Mouse (Mus musculus): ENCODE data around the gene Zbtb5. TPM values are rescaled to one million over a fixed set of nuclear protein-coding genes. Genes with fewer than 3 reads are reported as not detected.
A peak's percentile ranks its signal among the peaks of the same experiment; 100 is the strongest.

Gene Zbtb5
- polyA plus RNA-seq, 1 experiment from 2014 or later, result 23.0 TPM

DNA sequence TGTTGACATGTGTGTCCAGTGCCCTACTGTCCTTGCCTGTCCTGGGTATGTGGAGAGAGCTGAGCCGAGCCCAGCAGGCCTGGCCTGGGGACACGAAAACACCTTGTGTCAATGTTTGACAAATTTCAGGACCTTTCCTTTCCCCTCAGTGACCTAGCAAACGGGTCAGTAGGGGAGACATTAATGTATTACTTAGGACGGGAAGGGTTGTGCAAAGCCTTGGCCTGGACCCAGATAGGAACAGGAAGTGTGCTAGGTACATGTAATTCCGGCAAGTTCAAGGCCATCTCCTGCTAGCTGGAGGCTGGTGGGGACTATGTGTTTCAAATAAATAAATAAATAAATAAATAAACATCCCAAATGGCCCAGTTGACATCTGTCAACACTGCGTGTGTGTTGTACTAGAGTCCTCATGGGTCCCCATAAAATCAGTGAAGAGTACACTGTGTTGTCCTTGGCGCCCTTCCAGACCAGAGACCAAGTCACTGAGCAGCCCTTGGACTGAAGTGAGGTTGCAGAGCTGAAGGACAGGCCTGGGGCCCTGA is 32.3 kb downstream of the Zbtb5 start:
- peaks cover 45% of the 10 kb centered on the region for H3K4me1 ChIP-seq
- H3K9ac ChIP-seq, result no peak overlapping the region
- WGBS, result 39% methylated on average over 7 of the region's 7 CpGs
- H3K27me3 ChIP-seq, result no peaks in the 10 kb centered on the region
- H3K27ac ChIP-seq, result peak overlapping the region; percentile 89; the same call in 1 of the 2 replicates
- H3K9me3 ChIP-seq (replicated peaks), result no peaks in the 10 kb centered on the region
- no peak overlapping the region for H3K4me2 ChIP-seq
- H3K36me3 ChIP-seq, result peaks cover 9% of the 10 kb centered on the region
- peak; percentile 27 for ATAC-seq (replicated peaks; ENCODE audit: low FRiP score)
- no peak overlapping the region for H3K4me3 ChIP-seq (replicated peaks)

DNA sequence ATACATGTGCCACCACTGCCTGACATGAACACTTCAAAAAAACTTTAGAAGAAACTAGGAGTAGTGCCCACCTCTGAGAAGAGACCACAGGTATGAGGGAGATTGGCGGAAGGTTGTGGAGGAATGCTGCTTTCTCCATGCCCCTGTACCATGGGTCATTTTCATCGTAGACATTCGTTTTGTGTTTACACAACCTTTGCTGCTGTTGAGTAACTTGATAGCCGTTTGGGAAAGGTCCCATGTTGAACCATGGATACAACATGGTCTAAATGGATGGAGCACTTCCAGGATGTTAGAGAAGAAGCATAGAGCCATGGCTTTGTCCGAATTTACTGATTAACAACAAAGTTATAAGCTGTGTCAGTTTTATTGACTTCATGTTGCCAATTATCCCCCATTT is 34.0 kb downstream of the Zbtb5 start:
- 57% methylated on average over 5 of the region's 5 CpGs for WGBS
- Histone ChIP-seq H3K27me3 (no peaks in the 10 kb centered on the region), H3K27ac (no peak overlapping the region), H3K9me3 (replicated peaks) (no peaks in the 10 kb centered on the region), H3K4me1 (peaks cover 46% of the 10 kb centered on the region), H3K9ac (no peak overlapping the region), H3K4me3 (replicated peaks) (no peak overlapping the region), H3K4me2 (no peak overlapping the region), H3K36me3 (no peaks in the 10 kb centered on the region)
- ATAC-seq (replicated peaks; ENCODE audit: low FRiP score), result no peak

DNA sequence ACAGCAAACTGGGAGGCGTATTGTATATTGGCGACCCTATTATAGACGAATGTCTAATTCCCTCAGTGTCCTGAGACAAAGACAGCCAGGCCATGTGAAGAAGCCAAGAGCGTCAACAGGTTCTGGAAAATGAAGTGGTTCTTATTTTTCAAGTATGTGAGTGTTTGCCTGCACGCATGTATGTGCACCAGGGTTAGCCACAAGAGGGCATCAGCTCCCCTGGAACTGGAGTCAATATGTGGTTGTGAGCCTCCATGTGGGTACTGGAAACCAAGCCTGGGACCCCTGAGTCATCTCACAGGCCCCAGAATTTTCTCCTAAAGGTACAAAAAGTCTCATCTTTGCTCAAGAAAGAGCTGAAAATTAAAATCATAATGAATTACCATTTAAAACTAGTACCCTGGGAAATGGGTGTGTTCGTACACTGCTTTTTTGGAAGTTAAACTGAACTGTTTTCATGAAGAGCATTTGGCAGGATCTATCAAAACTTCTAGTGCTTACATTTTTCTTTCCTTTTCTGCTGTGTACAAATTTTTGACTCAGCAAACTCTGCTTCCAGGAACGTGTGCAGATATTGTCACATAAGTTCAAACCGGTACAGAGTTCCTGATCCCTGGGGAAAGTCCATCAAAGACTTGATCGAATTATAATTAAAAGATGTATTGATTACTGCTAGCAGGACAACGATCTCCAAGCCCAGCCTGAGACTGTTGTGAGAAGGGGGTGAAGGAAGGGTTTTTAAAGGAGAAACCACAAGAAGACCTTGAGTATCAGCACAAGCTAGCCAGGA is 35.1 kb downstream of the Zbtb5 start:
- no peak for ATAC-seq (replicated peaks; ENCODE audit: low FRiP score)
- Histone ChIP-seq H3K27ac (no peak overlapping the region), H3K4me2 (no peak overlapping the region), H3K4me1 (peaks cover 35% of the 10 kb centered on the region), H3K36me3 (no peaks in the 10 kb centered on the region), H3K9me3 (replicated peaks) (no peaks in the 10 kb centered on the region), H3K4me3 (replicated peaks) (no peak overlapping the region), H3K27me3 (no peaks in the 10 kb centered on the region), H3K9ac (no peak overlapping the region)
- WGBS, result 90% methylated on average over 10 of the region's 10 CpGs

DNA sequence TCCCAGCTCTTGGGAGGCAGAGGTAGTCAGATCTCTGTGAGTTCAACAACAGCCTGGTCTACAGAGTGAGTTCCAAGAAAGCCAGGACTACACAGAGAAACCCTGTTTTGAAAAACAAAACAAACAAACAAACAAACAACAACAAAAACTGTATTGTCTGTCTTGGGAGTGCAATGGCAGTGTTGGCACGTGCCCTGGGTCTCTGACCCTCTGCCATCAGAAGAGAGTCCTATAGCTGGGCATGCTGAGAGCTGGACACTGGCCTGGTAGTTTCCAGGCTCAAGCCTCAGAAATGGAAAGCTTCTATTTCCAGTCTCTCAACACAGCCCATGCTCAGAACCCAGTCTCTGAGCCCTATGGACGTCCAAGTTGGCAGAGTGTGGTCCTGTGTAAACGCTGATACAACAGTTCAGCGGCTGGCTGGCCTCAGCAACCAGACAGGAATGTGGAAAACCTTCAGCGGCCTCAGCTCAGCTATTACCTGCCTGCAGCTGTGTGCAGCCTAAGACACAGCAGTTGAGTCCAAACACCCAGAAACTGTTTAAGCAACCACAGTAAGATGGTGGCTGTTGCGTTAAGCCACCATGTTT is 36.1 kb downstream of the Zbtb5 start:
- Histone ChIP-seq H3K36me3 (no peaks in the 10 kb centered on the region), H3K9ac (no peak overlapping the region), H3K4me3 (replicated peaks) (no peak overlapping the region), H3K27ac (no peak overlapping the region), H3K27me3 (no peaks in the 10 kb centered on the region), H3K4me1 (peaks cover 29% of the 10 kb centered on the region), H3K4me2 (no peak overlapping the region), H3K9me3 (replicated peaks) (no peaks in the 10 kb centered on the region)
- ATAC-seq (replicated peaks; ENCODE audit: low FRiP score), result no peak
- WGBS, result 77% methylated on average over 6 of the region's 6 CpGs

- no peak overlapping the region for H3K27ac ChIP-seq
- H3K4me1 ChIP-seq, result peaks cover 15% of the 10 kb centered on the region
- H3K27me3 ChIP-seq, result no peaks in the 10 kb centered on the region
- H3K9ac ChIP-seq, result no peak overlapping the region
- no peaks in the 10 kb centered on the region for H3K36me3 ChIP-seq
- H3K4me3 ChIP-seq (replicated peaks), result no peak overlapping the region
- no peaks in the 10 kb centered on the region for H3K9me3 ChIP-seq (replicated peaks)
- 68% methylated on average over 8 of the region's 8 CpGs for WGBS
- no peak overlapping the region; the same call in 1 of the 2 replicates for H3K4me2 ChIP-seq
- no peak for ATAC-seq (replicated peaks; ENCODE audit: low FRiP score)
Measured at GRCm38 (mm10) chr4:44974331-44974730, 37.9 kb downstream of the Zbtb5 start.

GRCm38 (mm10) chr4:44973871-44974270 is 38.3 kb downstream of the Zbtb5 start:
- H3K4me1 ChIP-seq, result peaks cover 12% of the 10 kb centered on the region
- H3K9ac ChIP-seq, result no peak overlapping the region
- H3K36me3 ChIP-seq, result no peaks in the 10 kb centered on the region
- H3K27ac ChIP-seq, result no peak overlapping the region
- peak overlapping the region; percentile 25 for H3K4me3 ChIP-seq (replicated peaks)
- H3K4me2 ChIP-seq, result peak overlapping the region; percentile 56
- no peaks in the 10 kb centered on the region for H3K27me3 ChIP-seq
- 53% methylated on average over 14 of the region's 14 CpGs for WGBS
- ATAC-seq (replicated peaks; ENCODE audit: low FRiP score), result peak; percentile 31; the same call in 1 of the 2 replicates
- H3K9me3 ChIP-seq (replicated peaks), result no peaks in the 10 kb centered on the region

GRCm38 (mm10) chr4:44973450-44973849 is 38.8 kb downstream of the Zbtb5 start:
- peak; percentile 56 for ATAC-seq (replicated peaks; ENCODE audit: low FRiP score)
- Histone ChIP-seq H3K27me3 (no peaks in the 10 kb centered on the region), H3K4me1 (peaks cover 12% of the 10 kb centered on the region), H3K9me3 (replicated peaks) (no peaks in the 10 kb centered on the region), H3K27ac (no peak overlapping the region), H3K4me3 (replicated peaks) (peak overlapping the region; percentile 25), H3K9ac (no peak overlapping the region), H3K4me2 (peak overlapping the region; percentile 56), H3K36me3 (no peaks in the 10 kb centered on the region)
- 11% methylated on average over 9 of the region's 9 CpGs for WGBS

- Histone ChIP-seq H3K27ac (no peak overlapping the region), H3K9me3 (replicated peaks) (no peaks in the 10 kb centered on the region), H3K4me1 (peaks cover 12% of the 10 kb centered on the region), H3K4me2 (no peak overlapping the region), H3K27me3 (no peaks in the 10 kb centered on the region), H3K9ac (no peak overlapping the region), H3K36me3 (no peaks in the 10 kb centered on the region), H3K4me3 (replicated peaks) (no peak overlapping the region)
- ATAC-seq (replicated peaks; ENCODE audit: low FRiP score), result no peak
- 23% methylated on average over 10 of the region's 10 CpGs for WGBS
Measured at GRCm38 (mm10) chr4:44970612-44971110, 41.6 kb downstream of the Zbtb5 start.

- H3K27ac ChIP-seq, result no peak overlapping the region
- H3K36me3 ChIP-seq, result no peaks in the 10 kb centered on the region
- H3K9me3 ChIP-seq (replicated peaks), result no peaks in the 10 kb centered on the region
- ATAC-seq (replicated peaks; ENCODE audit: low FRiP score), result no peak
- H3K9ac ChIP-seq, result no peak overlapping the region
- no peak overlapping the region for H3K4me3 ChIP-seq (replicated peaks)
- H3K4me1 ChIP-seq, result peaks cover 12% of the 10 kb centered on the region
- WGBS, result 91% methylated on average over 7 of the region's 7 CpGs
- no peak overlapping the region for H3K4me2 ChIP-seq
- no peaks in the 10 kb centered on the region for H3K27me3 ChIP-seq
Measured at GRCm38 (mm10) chr4:44970056-44970455, 42.2 kb downstream of the Zbtb5 start.

DNA sequence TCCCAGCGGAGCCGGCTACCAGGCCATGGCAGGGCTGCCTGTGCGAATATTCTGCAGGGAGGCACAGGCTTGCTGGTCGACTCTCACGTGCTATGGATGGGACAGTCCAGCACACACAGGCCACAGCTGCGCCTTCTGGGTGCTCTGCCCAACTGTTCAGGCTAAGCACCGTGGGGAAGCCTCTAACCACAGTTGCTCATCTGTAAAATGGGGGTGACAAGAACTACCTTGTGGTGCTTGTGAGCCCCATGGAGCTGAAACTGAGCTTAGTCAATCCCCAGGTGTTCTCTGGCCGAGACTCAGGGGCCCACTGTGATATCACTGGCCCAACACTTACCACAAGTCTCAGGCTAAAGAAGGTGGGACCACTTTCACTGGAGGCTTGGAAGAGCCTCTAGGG is 44.8 kb downstream of the Zbtb5 start:
- Histone ChIP-seq H3K4me3 (replicated peaks) (no peak overlapping the region), H3K4me2 (no peak overlapping the region), H3K4me1 (peaks cover 4% of the 10 kb centered on the region; the same call in 1 of the 2 replicates), H3K9me3 (replicated peaks) (no peaks in the 10 kb centered on the region), H3K9ac (no peak overlapping the region), H3K36me3 (no peaks in the 10 kb centered on the region), H3K27me3 (no peaks in the 10 kb centered on the region), H3K27ac (no peak overlapping the region)
- WGBS, result 87% methylated on average over 8 of the region's 8 CpGs
- ATAC-seq (replicated peaks; ENCODE audit: low FRiP score), result no peak

GRCm38 (mm10) chr4:44965736-44966135 is 46.5 kb downstream of the Zbtb5 start:
- Histone ChIP-seq H3K27me3 (no peaks in the 10 kb centered on the region), H3K9ac (no peak overlapping the region), H3K4me1 (no peaks in the 10 kb centered on the region), H3K4me3 (replicated peaks) (no peak overlapping the region), H3K4me2 (no peak overlapping the region), H3K27ac (no peak overlapping the region), H3K36me3 (no peaks in the 10 kb centered on the region), H3K9me3 (replicated peaks) (no peaks in the 10 kb centered on the region)
- no peak for ATAC-seq (replicated peaks; ENCODE audit: low FRiP score)
- WGBS, result 83% methylated on average over 3 of the region's 3 CpGs

DNA sequence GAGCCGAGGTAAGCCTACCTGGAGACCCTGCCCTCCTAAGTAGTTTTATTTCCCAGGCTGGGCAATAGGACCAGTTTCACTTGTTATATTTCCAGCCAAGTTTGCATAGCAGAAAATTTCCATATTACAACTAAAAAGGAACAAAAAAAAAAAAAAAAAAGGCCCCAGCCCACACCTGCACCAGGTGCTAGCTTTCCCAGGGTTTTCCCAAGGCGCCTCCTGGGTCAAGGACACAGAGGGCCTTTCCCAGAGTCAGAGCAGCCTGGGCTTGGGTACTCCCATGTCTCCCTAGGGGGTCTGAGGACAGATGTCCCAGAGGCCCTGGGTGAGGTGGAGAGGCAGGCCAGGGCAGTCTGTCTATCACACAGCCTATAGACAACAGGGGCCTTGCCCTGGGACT is 47.0 kb downstream of the Zbtb5 start:
- WGBS, result 88% methylated on average over 2 of the region's 2 CpGs
- ATAC-seq (replicated peaks; ENCODE audit: low FRiP score), result no peak

More for the DNA sequence above, 47.0 kb downstream of the Zbtb5 start:
- Histone ChIP-seq H3K9me3 (replicated peaks) (no peaks in the 10 kb centered on the region), H3K27ac (no peak overlapping the region), H3K4me3 (replicated peaks) (no peak overlapping the region), H3K9ac (no peak overlapping the region), H3K4me1 (no peaks in the 10 kb centered on the region), H3K36me3 (no peaks in the 10 kb centered on the region), H3K27me3 (no peaks in the 10 kb centered on the region), H3K4me2 (no peak overlapping the region)
